Comparison of ENCODE assay signal across 8 mouse cellular contexts in genomic region chr10:18408128-18408527, GRCm38 (mm10).
DNase-seq lines count a peak whose midpoint lies in the region; ATAC-seq and TF ChIP-seq lines count a peak whose summit lies in the region.

No protein-coding gene starts in this region.

- no peak for DNase-seq in gastrocnemius, adult 2 months
- no peak for DNase-seq in gastrocnemius, postnatal 4 days (ENCODE audit: low spot score in 2 of 2)
- no peak for DNase-seq in hindbrain, embryonic 10.5 days (ENCODE audit: low spot score)
- no peak for DNase-seq in liver, postnatal 0 days
- no peak for DNase-seq in Muller cell, postnatal 12 days (ENCODE audit: inconsistent ontology term)
- DNase-seq in gastrocnemius, postnatal 14 days, result no peak

- no peak for TF ChIP-seq EP300 in liver, postnatal 0 days (IDR thresholded peaks at IDR 0.05; ENCODE audit: low read depth)

- peak overlapping the region; percentile 71 for H3K4me3 ChIP-seq in gastrocnemius, adult 2 months
- peak overlapping the region; percentile 75 for H3K4me3 ChIP-seq in E14TG2a.4 (replicated peaks; ENCODE audit: low read length)
- H3K4me3 ChIP-seq in hindbrain, embryonic 10.5 days, result peak overlapping the region; percentile 65
- peak overlapping the region; percentile 36; the same call in 1 of the 2 replicates for H3K4me3 ChIP-seq in liver, postnatal 0 days (ENCODE audit: low read depth, low read length)

- WGBS in hindbrain, embryonic 10.5 days, result 3% methylated on average over 11 of the region's 11 CpGs
- WGBS in liver, postnatal 0 days (ENCODE audit: insufficient replicate concordance), result 34% methylated on average over 11 of the region's 11 CpGs

- peak overlapping the region; percentile 88 for H3K27ac ChIP-seq in gastrocnemius, adult 2 months
- H3K27ac ChIP-seq in hindbrain, embryonic 10.5 days, result peak overlapping the region; percentile 93
- no peak overlapping the region for H3K27ac ChIP-seq in liver, postnatal 0 days (ENCODE audit: low read depth)

- intact Hi-C loops in gastrocnemius, adult 2 months (cut with DNase I), result no loop called here
- intact Hi-C loops in gastrocnemius, postnatal 14 days (cut with DNase I; ENCODE audit: low total_unique reads), result no loop called here

- peaks cover 67% of the 10 kb centered on the region for H3K4me1 ChIP-seq in E14TG2a.4 (replicated peaks; ENCODE audit: low read depth, low read length)
- H3K4me1 ChIP-seq in hindbrain, embryonic 10.5 days (replicated peaks), result peaks cover 80% of the 10 kb centered on the region
- H3K4me1 ChIP-seq in liver, postnatal 0 days (ENCODE audit: insufficient read depth), result peaks cover 10% of the 10 kb centered on the region; the same call in 1 of the 2 replicates

- no peak overlapping the region for H3K9ac ChIP-seq in liver, postnatal 0 days (replicated peaks)

- H3K9me3 ChIP-seq in E14TG2a.4 (ENCODE audit: low read length), result no peaks in the 10 kb centered on the region
- no peaks in the 10 kb centered on the region for H3K9me3 ChIP-seq in hindbrain, embryonic 10.5 days
- no peaks in the 10 kb centered on the region for H3K9me3 ChIP-seq in liver, postnatal 0 days (ENCODE audit: low read length)

- no peak for ATAC-seq in liver, postnatal 0 days
- no peak for ATAC-seq in megakaryocyte, adult 5-6 weeks (ENCODE audit: poor library complexity, severe bottlenecking)

- no peak for TF ChIP-seq CTCF in gastrocnemius, adult 2 months (IDR thresholded peaks at IDR 0.05)
- TF ChIP-seq CTCF in E14TG2a.4 (conservative IDR thresholded peaks at IDR 0.05; ENCODE audit: low read length), result no peak
- TF ChIP-seq CTCF in liver, postnatal 0 days (IDR thresholded peaks at IDR 0.05; ENCODE audit: low read depth), result no peak

- no peaks in the 10 kb centered on the region for H3K36me3 ChIP-seq in E14TG2a.4 (ENCODE audit: insufficient read depth, low read length)
- H3K36me3 ChIP-seq in hindbrain, embryonic 10.5 days, result no peaks in the 10 kb centered on the region
- H3K36me3 ChIP-seq in liver, postnatal 0 days (replicated peaks; ENCODE audit: insufficient read depth, low read length), result no peaks in the 10 kb centered on the region

- H3K4me2 ChIP-seq in liver, postnatal 0 days (ENCODE audit: low read depth, low read length), result peak overlapping the region; percentile 68

- 0 out of 2 replicates have a peak, but pooled peaks cover 2% of the 10 kb centered on the region for H3K27me3 ChIP-seq in E14TG2a.4 (ENCODE audit: insufficient read depth, low read length)
- H3K27me3 ChIP-seq in hindbrain, embryonic 10.5 days (ENCODE audit: insufficient read depth, poor library complexity, severe bottlenecking), result no peaks in the 10 kb centered on the region
- no peaks in the 10 kb centered on the region for H3K27me3 ChIP-seq in liver, postnatal 0 days (ENCODE audit: insufficient read depth, low read length)
